Mouse (Mus musculus): ENCODE measurements at regions not wholly inside any gene's neighbourhood (a gene's known extent, or its start where the extent isn't known, plus 50 kb on each side); places are given as distances from the start of the nearest gene placed in this dataset.

DNA sequence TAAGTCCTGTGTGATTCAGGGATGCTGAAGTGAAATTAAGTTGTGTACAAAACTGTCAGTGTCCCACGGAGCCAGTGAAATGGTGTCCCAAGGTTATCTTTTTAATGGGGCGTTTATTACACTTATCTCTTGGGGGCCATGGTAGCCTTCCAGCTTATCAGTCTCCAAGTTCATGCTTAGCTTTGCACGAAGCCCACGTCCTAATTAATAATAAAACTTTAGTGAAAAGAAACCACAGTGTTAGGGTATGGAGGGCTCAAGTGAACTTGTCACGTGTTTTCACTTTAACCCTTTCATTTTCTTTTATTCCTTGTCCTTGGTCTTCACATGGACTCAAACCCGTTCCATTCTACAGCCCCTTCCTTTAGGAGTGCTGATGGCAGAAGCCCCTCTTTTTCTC is 105.9 kb downstream of the Fam76b start:
- no peak overlapping the region for H3K27ac ChIP-seq
- H3K9ac ChIP-seq, result no peak overlapping the region
- no peaks in the 10 kb centered on the region for H3K4me1 ChIP-seq
- no peaks in the 10 kb centered on the region for H3K36me3 ChIP-seq
- 41% methylated on average over 6 of the region's 6 CpGs for WGBS
- no peaks in the 10 kb centered on the region for H3K9me3 ChIP-seq
- H3K4me3 ChIP-seq (replicated peaks), result no peak overlapping the region
- H3K27me3 ChIP-seq (replicated peaks), result no peaks in the 10 kb centered on the region
- ATAC-seq (ENCODE audit: insufficient read depth, low FRiP score, low read depth), result no peak
- no peak overlapping the region for H3K4me2 ChIP-seq

DNA sequence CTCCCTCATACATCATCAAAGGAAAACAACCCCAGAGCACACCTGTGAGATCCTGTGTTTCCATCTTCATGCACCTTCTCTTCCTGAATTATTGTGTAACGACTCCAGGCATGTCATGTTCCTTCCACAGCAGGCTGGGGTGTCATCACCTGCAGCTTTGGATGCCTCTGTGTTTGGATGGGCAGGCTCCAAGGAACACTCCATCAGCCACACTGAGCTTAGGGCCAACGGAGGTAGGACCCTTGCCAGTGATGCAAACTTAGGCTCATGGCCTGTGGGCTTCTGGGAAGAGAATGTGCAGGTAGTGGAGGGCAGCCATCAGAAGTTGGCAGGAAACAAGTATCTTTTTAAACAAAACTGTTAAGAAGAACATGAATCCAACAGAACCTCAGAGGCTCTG is 109.8 kb downstream of the Fam76b start:
- no peak overlapping the region for H3K4me3 ChIP-seq (replicated peaks)
- H3K9ac ChIP-seq, result no peak overlapping the region
- no peak overlapping the region for H3K27ac ChIP-seq
- H3K9me3 ChIP-seq, result no peaks in the 10 kb centered on the region
- ATAC-seq (ENCODE audit: insufficient read depth, low FRiP score, low read depth), result no peak
- no peak overlapping the region for H3K4me2 ChIP-seq
- no peaks in the 10 kb centered on the region for H3K27me3 ChIP-seq (replicated peaks)
- H3K4me1 ChIP-seq, result no peaks in the 10 kb centered on the region
- WGBS, result 78% methylated on average over 2 of the region's 2 CpGs
- no peaks in the 10 kb centered on the region for H3K36me3 ChIP-seq

DNA sequence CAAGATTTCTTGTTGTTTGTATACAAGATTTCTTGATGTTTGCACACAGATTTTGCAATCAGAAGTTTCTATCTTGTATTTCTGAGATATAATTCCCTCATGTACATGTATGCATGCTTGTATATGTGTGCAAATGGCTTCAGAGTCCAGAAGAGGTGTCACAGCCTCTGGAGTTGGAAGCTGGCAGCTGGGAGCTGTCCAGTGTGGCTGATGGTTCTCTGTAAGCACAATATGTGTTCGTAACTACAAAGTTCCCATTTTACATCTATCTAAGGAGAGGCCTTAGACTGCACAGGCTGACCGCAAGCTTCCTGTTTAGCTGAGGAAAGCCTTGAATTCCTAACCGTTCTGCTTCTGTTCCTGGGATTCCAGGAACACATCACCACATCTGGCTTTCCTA is 119.0 kb downstream of the Fam76b start:
- Histone ChIP-seq H3K27ac (no peak overlapping the region), H3K9ac (no peak overlapping the region), H3K4me1 (no peaks in the 10 kb centered on the region), H3K36me3 (no peaks in the 10 kb centered on the region), H3K4me3 (replicated peaks) (no peak overlapping the region), H3K9me3 (no peaks in the 10 kb centered on the region), H3K4me2 (no peak overlapping the region), H3K27me3 (replicated peaks) (no peaks in the 10 kb centered on the region)
- no peak for ATAC-seq (ENCODE audit: insufficient read depth, low FRiP score, low read depth)
- 42% methylated on average over 3 of the region's 3 CpGs for WGBS

DNA sequence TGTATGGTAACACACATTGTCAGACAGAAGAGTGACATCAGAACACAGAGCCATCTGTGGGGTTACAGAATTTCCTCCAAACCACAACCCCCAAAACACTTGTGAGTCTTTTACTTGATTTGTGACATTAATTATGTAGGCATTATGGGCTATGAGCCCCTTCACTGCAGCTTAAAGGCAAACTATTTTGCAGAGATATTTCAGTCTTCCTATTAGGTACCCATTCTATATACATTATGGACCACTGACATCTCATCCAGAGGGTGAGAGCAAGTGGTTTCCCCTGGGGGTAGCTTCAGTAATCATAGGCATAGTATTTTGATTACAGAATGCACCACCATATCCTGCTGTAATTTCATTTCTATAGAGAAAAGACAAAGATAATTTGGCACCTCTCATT is 124.6 kb downstream of the Fam76b start:
- Histone ChIP-seq H3K9me3 (no peaks in the 10 kb centered on the region), H3K9ac (no peak overlapping the region), H3K4me1 (no peaks in the 10 kb centered on the region), H3K36me3 (no peaks in the 10 kb centered on the region), H3K27me3 (replicated peaks) (no peaks in the 10 kb centered on the region), H3K4me2 (no peak overlapping the region), H3K4me3 (replicated peaks) (no peak overlapping the region), H3K27ac (no peak overlapping the region)
- ATAC-seq (ENCODE audit: insufficient read depth, low FRiP score, low read depth), result no peak

DNA sequence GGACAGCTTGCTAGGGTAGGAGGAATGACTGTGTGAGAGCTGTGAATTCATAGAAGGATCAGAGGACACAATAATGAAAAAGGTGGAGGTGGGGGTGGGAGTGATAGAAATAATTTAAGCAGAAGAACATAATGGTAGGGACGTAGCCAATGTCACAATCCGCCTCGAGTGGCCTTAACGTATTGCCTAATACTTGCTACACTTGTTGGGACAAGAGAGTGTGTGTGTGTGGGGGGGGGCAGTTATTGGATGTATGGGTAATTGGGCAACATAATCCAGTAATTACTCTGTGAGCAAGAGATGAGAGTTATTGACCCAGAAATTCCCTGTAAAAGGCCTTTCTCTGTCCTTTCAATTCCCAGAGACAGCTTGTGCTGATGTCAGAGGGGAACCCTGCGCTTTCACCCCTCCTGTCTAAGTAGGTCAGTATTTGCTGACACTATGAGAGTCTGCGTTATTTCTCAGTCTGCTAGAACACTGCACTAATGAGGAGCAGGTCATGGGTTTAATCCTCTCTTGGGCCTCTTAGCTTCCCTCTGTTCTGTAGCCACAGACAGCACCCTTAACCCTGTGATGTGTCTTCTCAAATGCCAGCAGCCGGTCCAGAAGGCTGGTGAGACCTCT is 135.7 kb downstream of the Fam76b start:
- Histone ChIP-seq H3K27ac (no peak overlapping the region), H3K9me3 (no peaks in the 10 kb centered on the region), H3K4me2 (no peak overlapping the region), H3K4me1 (no peaks in the 10 kb centered on the region), H3K36me3 (no peaks in the 10 kb centered on the region), H3K9ac (no peak overlapping the region), H3K27me3 (replicated peaks) (no peaks in the 10 kb centered on the region), H3K4me3 (replicated peaks) (no peak overlapping the region)
- WGBS, result 63% methylated on average over 7 of the region's 7 CpGs
- no peak for ATAC-seq (ENCODE audit: insufficient read depth, low FRiP score, low read depth)

DNA sequence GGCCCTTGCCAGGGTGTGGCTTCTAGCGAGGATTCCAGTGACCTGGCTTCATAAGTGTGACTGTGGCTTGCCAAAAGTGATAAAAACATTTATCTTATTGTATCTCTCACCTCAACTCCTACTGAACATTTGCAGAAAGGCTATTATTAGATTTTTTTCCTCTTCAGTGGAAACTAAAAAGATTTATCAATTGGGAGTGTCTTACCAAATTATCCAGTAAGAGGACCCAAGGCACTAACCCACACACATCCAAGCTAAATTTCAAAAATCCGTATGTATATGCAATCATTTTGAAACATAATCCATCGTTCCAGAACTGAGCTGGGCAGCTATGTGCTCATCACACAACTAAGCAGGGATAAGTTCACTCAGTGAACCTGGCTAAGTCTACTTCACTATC is 136.3 kb downstream of the Fam76b start:
- Histone ChIP-seq H3K4me2 (no peak overlapping the region), H3K27ac (no peak overlapping the region), H3K9ac (no peak overlapping the region), H3K4me1 (no peaks in the 10 kb centered on the region), H3K4me3 (replicated peaks) (no peak overlapping the region), H3K36me3 (no peaks in the 10 kb centered on the region), H3K9me3 (no peaks in the 10 kb centered on the region), H3K27me3 (replicated peaks) (no peaks in the 10 kb centered on the region)
- no peak for ATAC-seq (ENCODE audit: insufficient read depth, low FRiP score, low read depth)
- 61% methylated on average over 3 of the region's 3 CpGs for WGBS

DNA sequence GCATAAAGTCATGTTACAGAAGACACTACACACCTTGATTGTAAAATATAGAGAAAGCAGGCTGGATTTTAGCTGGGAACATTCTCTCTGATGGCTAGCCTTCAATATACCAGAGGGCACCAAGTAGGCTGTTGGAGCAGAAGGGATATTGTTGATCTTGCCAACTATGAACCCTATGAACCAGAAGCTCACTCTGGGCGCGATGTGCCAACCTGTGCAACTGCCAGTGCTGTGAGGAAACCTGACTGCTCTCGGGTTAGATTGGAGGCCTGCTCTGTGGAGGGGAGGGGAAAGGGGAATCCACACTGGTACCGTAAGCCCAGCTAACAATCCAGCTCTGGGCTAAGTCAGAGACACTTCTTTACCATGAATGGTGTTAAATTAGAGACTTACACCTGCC is 136.7 kb downstream of the Fam76b start:
- Histone ChIP-seq H3K36me3 (no peaks in the 10 kb centered on the region), H3K4me2 (no peak overlapping the region), H3K4me3 (replicated peaks) (no peak overlapping the region), H3K9me3 (no peaks in the 10 kb centered on the region), H3K27ac (no peak overlapping the region), H3K4me1 (peaks cover 3% of the 10 kb centered on the region; the same call in 1 of the 2 replicates), H3K27me3 (replicated peaks) (no peaks in the 10 kb centered on the region), H3K9ac (no peak overlapping the region)
- 90% methylated on average over 4 of the region's 4 CpGs for WGBS
- no peak for ATAC-seq (ENCODE audit: insufficient read depth, low FRiP score, low read depth)

DNA sequence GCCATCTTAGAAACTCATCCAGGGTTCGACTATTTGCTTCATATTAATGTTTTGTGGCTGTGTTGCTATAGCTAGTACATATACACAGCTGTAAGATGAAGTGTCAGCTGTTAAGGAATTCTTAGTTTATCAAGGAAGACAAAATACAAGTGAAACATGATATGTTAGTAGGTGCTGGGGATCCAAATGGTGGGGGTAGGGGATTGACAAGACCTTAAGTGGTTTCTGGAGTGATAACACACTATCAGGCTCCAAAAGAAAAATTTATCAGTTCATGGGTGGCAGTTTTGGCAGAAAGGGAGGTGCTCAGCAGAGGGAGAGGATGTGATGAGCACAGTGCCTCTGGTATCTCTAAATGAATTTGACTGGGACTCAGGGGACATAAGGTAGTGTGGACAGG is 138.7 kb downstream of the Fam76b start:
- Histone ChIP-seq H3K27me3 (replicated peaks) (no peaks in the 10 kb centered on the region), H3K9ac (no peak overlapping the region), H3K9me3 (no peaks in the 10 kb centered on the region), H3K4me3 (replicated peaks) (no peak overlapping the region), H3K36me3 (no peaks in the 10 kb centered on the region), H3K27ac (no peak overlapping the region), H3K4me2 (no peak overlapping the region), H3K4me1 (peaks cover 3% of the 10 kb centered on the region; the same call in 1 of the 2 replicates)
- WGBS, result 76% methylated on average over 1 of the region's 1 CpGs
- no peak for ATAC-seq (ENCODE audit: insufficient read depth, low FRiP score, low read depth)

DNA sequence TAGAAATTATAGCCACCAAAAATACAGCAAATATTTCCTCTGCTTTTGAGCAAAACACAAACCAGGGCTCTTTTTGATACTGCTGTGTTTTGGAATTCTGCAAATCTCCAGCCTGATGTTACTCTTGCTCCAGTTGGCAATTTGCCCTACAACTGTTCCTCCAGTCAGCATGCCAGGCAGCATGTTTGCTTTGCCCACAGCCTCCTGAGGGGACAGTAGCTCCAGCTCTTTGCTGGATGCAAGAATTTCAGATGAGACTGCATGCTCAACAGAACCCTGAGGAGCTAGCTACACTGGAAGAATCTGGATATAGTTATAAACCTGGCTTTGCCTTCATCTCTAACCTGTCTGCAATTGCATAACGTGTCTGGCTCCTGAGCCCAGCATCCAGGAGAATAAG is 141.7 kb downstream of the Fam76b start:
- Histone ChIP-seq H3K27me3 (replicated peaks) (no peaks in the 10 kb centered on the region), H3K27ac (no peak overlapping the region), H3K4me2 (no peak overlapping the region), H3K4me3 (replicated peaks) (no peak overlapping the region), H3K4me1 (peaks cover 3% of the 10 kb centered on the region; the same call in 1 of the 2 replicates), H3K9ac (no peak overlapping the region), H3K36me3 (no peaks in the 10 kb centered on the region), H3K9me3 (no peaks in the 10 kb centered on the region)
- WGBS, result 73% methylated on average over 1 of the region's 1 CpGs
- no peak for ATAC-seq (ENCODE audit: insufficient read depth, low FRiP score, low read depth)

DNA sequence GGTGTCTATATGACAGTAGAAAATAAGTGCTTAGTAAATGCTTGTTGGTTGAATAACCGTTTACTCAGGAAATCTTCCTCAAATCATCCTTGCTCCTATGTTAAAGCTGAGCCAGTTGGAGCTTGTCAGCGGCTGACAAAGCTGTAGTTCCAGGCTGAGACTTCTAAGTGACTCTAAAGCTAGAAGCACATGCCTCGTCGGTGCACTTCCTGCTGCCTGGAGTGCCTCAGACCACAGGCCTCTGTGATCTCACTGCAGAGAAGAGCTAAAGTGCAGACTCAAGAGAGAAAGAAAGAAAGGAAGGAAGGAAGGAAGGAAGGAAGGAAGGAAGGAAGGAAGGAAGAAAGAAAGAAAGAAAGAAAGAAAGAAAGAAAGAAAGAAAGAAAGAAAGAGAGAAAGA is 146.1 kb downstream of the Fam76b start:
- H3K27me3 ChIP-seq (replicated peaks), result no peaks in the 10 kb centered on the region
- H3K4me3 ChIP-seq (replicated peaks), result no peak overlapping the region
- H3K36me3 ChIP-seq, result no peaks in the 10 kb centered on the region
- no peak overlapping the region for H3K9ac ChIP-seq
- 41% methylated on average over 4 of the region's 4 CpGs for WGBS
- peaks cover 3% of the 10 kb centered on the region; the same call in 1 of the 2 replicates for H3K4me1 ChIP-seq
- no peaks in the 10 kb centered on the region for H3K9me3 ChIP-seq
- H3K4me2 ChIP-seq, result no peak overlapping the region
- H3K27ac ChIP-seq, result no peak overlapping the region
- ATAC-seq (ENCODE audit: insufficient read depth, low FRiP score, low read depth), result no peak

DNA sequence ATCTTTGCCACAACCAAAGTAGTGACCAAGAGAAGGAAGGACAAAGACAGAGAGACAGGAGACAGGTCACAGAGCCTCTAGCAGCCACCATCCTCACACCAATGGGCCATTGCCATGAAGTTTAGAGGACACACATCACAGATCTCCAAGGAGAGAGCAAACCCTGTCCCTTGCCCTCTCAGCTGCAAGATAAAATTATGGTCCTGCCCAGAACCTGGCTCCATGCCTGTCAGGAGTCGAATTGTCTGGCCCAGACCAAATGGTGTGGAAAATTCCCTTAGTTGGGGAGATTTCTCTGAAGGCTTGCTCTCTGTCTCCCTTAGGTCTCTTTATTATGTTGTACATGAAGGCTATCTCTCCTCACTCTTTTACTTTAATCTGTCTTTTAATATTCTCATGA is 147.4 kb downstream of the Fam76b start:
- Histone ChIP-seq H3K9me3 (no peaks in the 10 kb centered on the region), H3K9ac (no peak overlapping the region), H3K4me3 (replicated peaks) (no peak overlapping the region), H3K27ac (no peak overlapping the region), H3K4me1 (no peaks in the 10 kb centered on the region), H3K36me3 (no peaks in the 10 kb centered on the region), H3K4me2 (no peak overlapping the region), H3K27me3 (replicated peaks) (no peaks in the 10 kb centered on the region)
- no peak for ATAC-seq (ENCODE audit: insufficient read depth, low FRiP score, low read depth)
- WGBS, result 63% methylated on average over 1 of the region's 1 CpGs

DNA sequence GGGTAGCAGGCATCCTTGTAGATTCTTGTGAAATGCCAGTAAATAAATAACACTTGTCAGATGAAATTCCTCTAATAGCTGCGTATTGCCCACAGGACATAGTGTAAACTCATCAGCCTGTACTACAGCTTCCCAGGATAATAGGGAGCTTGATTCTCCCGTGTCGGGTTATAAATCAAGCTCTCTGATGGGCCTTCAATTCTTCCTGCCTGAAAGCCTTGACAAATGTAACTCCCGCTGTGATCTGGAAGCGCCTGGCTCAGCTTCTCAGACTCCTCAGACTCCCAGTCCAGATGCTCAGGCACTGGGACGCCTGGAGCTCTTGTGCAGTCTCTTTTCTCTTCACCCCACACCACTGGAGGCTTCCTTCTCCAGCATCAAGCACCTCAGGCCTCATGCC is 151.3 kb downstream of the Fam76b start:
- Histone ChIP-seq H3K9ac (no peak overlapping the region), H3K9me3 (no peaks in the 10 kb centered on the region), H3K36me3 (no peaks in the 10 kb centered on the region), H3K4me3 (replicated peaks) (no peak overlapping the region), H3K4me1 (no peaks in the 10 kb centered on the region), H3K27me3 (replicated peaks) (no peaks in the 10 kb centered on the region), H3K4me2 (no peak overlapping the region), H3K27ac (no peak overlapping the region)
- ATAC-seq (ENCODE audit: insufficient read depth, low FRiP score, low read depth), result no peak
- 35% methylated on average over 6 of the region's 6 CpGs for WGBS

DNA sequence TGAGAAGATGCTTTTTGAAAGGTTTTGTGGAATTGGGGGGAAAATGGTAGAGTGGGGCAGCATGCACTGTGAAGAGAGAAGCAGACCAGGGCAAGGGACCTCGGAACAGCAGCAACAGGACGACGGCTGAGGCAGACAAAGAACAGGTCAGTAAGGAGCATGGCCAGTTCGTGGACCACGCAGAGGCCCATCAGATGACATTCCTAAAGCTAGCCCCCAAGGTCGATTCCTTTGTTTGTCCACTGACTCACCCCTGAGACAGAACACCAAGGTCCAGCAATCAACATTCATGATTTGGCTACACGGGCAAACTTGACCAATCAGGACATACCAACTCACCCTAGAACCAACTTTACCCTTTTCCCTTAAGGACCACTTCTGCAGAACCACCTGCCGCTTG is 160.0 kb downstream of the Fam76b start:
- H3K27me3 ChIP-seq (replicated peaks), result no peaks in the 10 kb centered on the region
- H3K9ac ChIP-seq, result no peak overlapping the region
- no peak for ATAC-seq (ENCODE audit: insufficient read depth, low FRiP score, low read depth)
- H3K27ac ChIP-seq, result no peak overlapping the region
- WGBS, result 87% methylated on average over 8 of the region's 8 CpGs
- H3K9me3 ChIP-seq, result no peaks in the 10 kb centered on the region
- H3K4me1 ChIP-seq, result no peaks in the 10 kb centered on the region
- H3K36me3 ChIP-seq, result no peaks in the 10 kb centered on the region
- no peak overlapping the region for H3K4me2 ChIP-seq
- H3K4me3 ChIP-seq (replicated peaks), result no peak overlapping the region
